Mouse (Mus musculus): ENCODE measurements around the gene Tigd2. TPM values are rescaled to one million over a fixed set of nuclear protein-coding genes. Genes with fewer than 3 reads are reported as not detected.

The Tigd2 gene
- 12.6 and 13.6 TPM in 2 replicates for polyA plus RNA-seq (2012; ENCODE audit: insufficient read depth, insufficient read length, missing spikeins)

DNA sequence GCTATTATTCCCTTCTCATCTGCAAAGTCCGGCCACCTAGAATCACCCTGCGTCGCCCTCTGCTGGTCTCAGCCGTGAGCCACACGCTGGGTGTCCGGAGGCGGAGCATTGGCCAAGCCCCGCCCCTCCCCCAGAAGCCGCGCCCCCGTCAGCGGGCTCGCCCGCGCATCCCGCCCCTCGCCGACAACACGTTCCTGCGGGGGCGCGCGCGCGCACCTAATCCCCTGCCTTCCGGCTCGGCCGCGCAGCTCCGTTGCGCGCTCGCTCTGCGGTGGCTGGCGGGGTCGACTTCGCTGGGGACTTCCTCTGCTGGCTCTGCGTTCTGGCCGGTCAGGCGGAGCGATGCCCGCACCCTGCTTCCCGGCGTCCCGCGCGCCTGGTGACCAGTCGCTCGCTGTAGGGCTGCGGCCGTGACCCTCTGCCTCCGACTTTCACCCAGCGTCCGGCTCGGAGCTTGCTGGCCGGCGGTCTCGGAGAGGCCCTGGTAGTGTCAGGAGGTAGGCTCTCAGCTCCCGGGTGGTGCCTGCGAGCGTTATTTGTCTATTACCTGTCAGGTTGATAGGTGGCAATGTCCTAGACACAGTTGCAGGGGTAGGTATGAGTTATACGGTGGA lies at the start of gene Tigd2:
TSS of gene Tigd2 (plus strand) at position 186 of the 614 bp plus-strand sequence.
- Histone ChIP-seq H3K4me1 (ENCODE audit: control insufficient read depth, insufficient read depth, low read length) (peaks cover 14% of the 10 kb centered on the region), H3K4me3 (ENCODE audit: insufficient read depth, low read length) (peak within 1 kb of the TSS; percentile 76), H3K27ac (ENCODE audit: insufficient read depth, low read depth, low read length) (peak within 1 kb of the TSS; percentile 66)
- TF ChIP-seq CTCF (IDR thresholded peaks at IDR 0.05; ENCODE audit: low read depth, low read length) (peak; percentile 56; the same call in 1 of the 2 replicates), POLR2A (IDR thresholded peaks at IDR 0.05; ENCODE audit: borderline replicate concordance, low read depth, low read length) (no peak)

DNA sequence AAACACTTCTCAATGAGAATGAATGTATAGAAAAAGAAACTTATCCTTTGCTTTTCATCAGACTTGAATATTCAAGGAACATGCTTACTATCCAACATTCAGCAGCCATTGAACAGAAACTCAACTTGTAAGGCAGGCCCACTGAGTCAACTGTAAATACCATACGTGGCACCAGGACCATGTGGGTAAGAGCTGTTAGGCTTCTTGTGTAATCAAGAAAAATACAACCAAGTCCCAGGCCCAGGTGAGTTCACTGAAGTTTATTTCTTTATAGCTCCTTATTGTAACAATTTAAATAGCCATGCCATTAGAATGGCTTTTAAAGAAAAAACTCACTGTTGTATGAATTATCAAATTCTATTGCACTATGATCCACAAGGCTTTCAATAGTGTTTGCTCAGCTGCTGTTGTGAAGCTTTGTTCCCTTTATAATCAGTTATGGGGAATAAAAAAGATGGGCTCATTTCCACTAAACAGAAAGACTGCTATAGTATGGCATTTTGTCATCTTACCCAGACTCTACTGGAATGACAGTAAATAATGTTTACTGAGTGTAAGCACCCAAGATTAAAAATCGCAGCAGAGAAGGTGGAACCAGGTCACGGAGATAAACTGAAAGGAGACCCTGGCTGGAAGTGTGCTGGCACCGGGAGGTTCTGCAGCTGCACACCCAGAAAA lies 46.7 kb upstream of the Tigd2 start:
- Histone ChIP-seq H3K4me1 (ENCODE audit: control insufficient read depth, insufficient read depth, low read length) (no peaks in the 10 kb centered on the region), H3K4me3 (ENCODE audit: insufficient read depth, low read length) (no peak overlapping the region), H3K27ac (ENCODE audit: insufficient read depth, low read depth, low read length) (no peak overlapping the region)
- TF ChIP-seq CTCF (IDR thresholded peaks at IDR 0.05; ENCODE audit: low read depth, low read length) (no peak), POLR2A (IDR thresholded peaks at IDR 0.05; ENCODE audit: borderline replicate concordance, low read depth, low read length) (no peak)

DNA sequence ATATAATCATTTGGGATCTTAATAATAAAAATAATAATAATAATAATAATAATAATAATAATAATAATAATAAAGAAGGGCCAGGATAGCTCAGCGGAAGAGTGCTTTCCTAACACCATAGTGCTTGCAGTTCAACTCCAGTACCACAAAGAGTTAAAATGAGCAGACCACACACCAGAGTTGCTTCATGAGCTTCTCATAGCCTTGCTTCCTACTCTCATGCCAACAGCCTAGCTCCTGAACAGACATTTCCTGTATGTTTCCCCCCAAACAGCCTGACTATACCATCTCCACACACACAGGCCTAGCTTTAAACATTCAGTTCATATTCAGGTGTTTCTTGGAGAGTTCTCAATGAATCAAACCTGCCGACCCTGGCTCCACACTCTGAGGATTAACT lies 45.8 kb upstream of the Tigd2 start:
- H3K4me3 ChIP-seq (ENCODE audit: insufficient read depth, low read length) = no peak overlapping the region
- TF ChIP-seq CTCF (IDR thresholded peaks at IDR 0.05; ENCODE audit: low read depth, low read length) = no peak
- no peak for TF ChIP-seq POLR2A (IDR thresholded peaks at IDR 0.05; ENCODE audit: borderline replicate concordance, low read depth, low read length)
- no peak overlapping the region for H3K27ac ChIP-seq (ENCODE audit: insufficient read depth, low read depth, low read length)
- no peaks in the 10 kb centered on the region for H3K4me1 ChIP-seq (ENCODE audit: control insufficient read depth, insufficient read depth, low read length)

DNA sequence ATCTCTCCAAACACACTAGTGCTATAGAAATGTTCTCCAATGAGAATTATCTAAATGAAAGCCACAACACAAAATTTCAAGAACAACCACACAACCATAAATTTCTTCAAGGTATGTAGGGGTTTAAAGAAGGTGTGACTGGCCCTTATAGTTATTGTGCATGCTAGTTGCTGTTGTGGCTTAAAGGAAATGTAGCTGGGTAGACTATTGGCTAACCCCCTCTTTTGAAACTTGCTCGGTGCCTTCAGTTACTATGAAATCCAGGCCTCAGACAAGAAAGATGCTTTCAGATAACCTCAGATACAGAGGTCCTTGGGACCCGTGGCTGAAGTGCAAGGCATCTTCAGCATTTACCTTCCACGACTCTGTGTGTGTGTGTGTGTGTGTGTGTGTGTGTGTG lies 45.3 kb upstream of the Tigd2 start:
- Histone ChIP-seq H3K4me3 (ENCODE audit: insufficient read depth, low read length) (no peak overlapping the region), H3K27ac (ENCODE audit: insufficient read depth, low read depth, low read length) (no peak overlapping the region), H3K4me1 (ENCODE audit: control insufficient read depth, insufficient read depth, low read length) (no peaks in the 10 kb centered on the region)
- TF ChIP-seq CTCF (IDR thresholded peaks at IDR 0.05; ENCODE audit: low read depth, low read length) (no peak), POLR2A (IDR thresholded peaks at IDR 0.05; ENCODE audit: borderline replicate concordance, low read depth, low read length) (no peak)

DNA sequence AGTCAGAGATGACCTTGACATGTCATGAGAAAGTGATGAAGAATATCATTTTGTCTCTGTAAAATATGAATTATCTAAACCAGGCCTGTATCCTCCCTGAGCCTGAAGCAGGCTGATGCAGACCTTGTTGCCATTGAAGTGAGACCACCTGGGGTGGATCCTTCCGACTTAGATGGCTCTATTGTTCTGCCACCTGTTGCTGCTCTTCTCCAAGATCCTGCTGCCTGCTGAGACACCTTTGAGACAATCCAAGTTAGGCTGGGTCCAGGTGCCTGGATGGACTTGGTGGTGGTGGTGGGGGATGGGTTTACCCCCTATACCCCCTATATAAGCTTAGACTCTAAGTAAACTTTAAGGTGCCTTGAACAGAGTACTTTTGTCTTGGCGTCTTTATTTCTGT lies 39.7 kb upstream of the Tigd2 start:
- TF ChIP-seq POLR2A (IDR thresholded peaks at IDR 0.05; ENCODE audit: borderline replicate concordance, low read depth, low read length) (no peak), CTCF (IDR thresholded peaks at IDR 0.05; ENCODE audit: low read depth, low read length) (no peak)
- H3K4me3 ChIP-seq (ENCODE audit: insufficient read depth, low read length) = no peak overlapping the region
- H3K4me1 ChIP-seq (ENCODE audit: control insufficient read depth, insufficient read depth, low read length) = no peaks in the 10 kb centered on the region
- H3K27ac ChIP-seq (ENCODE audit: insufficient read depth, low read depth, low read length) = no peak overlapping the region

DNA sequence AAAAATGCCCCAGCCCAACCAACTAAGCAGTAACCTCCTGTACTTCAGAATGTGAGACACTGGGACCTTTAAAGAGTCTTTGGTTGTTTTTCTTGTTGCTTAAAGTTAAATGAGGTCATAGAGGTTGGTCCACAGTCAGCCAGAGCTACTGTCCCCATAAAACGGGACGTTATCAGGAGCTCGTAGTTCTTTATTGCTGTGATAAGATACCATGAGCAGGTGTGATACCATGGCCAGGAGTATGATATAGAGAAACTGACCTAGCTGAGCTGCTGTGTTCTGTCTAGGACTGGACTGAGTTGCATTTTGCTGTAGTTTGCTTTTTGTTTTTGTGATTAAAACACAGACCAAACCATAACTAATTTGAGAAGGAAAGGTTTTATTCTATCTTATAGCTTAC lies 37.4 kb upstream of the Tigd2 start:
- TF ChIP-seq POLR2A (IDR thresholded peaks at IDR 0.05; ENCODE audit: borderline replicate concordance, low read depth, low read length) = no peak

DNA sequence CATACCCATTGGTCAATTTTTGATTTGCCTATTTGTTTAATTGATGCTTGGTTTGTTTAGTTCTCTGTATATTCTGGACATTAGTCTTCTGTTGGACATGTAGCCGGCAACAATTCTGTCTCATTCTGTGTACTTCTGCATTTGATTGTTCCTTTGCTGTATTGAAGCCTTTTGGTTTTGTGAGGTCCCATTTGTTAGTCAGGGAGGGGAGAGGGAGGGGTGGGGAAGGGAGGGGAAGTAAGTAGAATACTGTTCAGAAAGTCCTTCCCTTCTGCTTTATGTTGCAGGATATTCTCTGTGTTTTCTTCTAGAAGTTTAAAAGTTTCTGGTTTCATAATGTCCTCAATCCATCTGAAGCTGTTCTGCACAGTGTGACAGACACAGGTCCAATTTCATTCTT lies 34.7 kb upstream of the Tigd2 start:
- TF ChIP-seq POLR2A (IDR thresholded peaks at IDR 0.05; ENCODE audit: borderline replicate concordance, low read depth, low read length) = no peak
- TF ChIP-seq CTCF (IDR thresholded peaks at IDR 0.05; ENCODE audit: low read depth, low read length) = no peak
- Histone ChIP-seq H3K27ac (ENCODE audit: insufficient read depth, low read depth, low read length) (no peak overlapping the region), H3K4me3 (ENCODE audit: insufficient read depth, low read length) (no peak overlapping the region), H3K4me1 (ENCODE audit: control insufficient read depth, insufficient read depth, low read length) (no peaks in the 10 kb centered on the region)

More for the DNA sequence above, 37.4 kb upstream of the Tigd2 start:
- H3K4me1 ChIP-seq (ENCODE audit: control insufficient read depth, insufficient read depth, low read length) = no peaks in the 10 kb centered on the region
- no peak overlapping the region for H3K4me3 ChIP-seq (ENCODE audit: insufficient read depth, low read length)
- H3K27ac ChIP-seq (ENCODE audit: insufficient read depth, low read depth, low read length) = no peak overlapping the region

DNA sequence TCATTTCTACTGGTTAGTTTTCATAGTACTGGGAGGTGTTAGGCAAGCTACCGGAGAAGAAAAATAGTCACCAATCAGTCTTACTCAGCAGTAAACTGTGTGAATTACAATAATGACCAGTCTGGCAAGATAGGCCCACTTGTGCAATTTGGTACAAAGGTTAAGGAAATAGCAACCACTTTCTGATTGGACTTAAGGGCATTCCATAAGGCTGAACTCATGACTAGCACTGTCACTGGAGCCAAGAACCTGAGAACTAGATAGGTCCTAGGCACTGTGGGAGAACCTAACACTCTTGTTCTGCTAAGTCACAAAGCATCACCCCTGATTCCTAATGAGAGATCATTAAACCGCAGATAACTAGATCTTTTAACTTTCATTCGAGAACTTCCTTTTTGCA lies 30.6 kb upstream of the Tigd2 start:
- Histone ChIP-seq H3K4me1 (ENCODE audit: control insufficient read depth, insufficient read depth, low read length) (no peaks in the 10 kb centered on the region), H3K27ac (ENCODE audit: insufficient read depth, low read depth, low read length) (no peak overlapping the region), H3K4me3 (ENCODE audit: insufficient read depth, low read length) (no peak overlapping the region)
- TF ChIP-seq CTCF (IDR thresholded peaks at IDR 0.05; ENCODE audit: low read depth, low read length) (no peak), POLR2A (IDR thresholded peaks at IDR 0.05; ENCODE audit: borderline replicate concordance, low read depth, low read length) (no peak)

DNA sequence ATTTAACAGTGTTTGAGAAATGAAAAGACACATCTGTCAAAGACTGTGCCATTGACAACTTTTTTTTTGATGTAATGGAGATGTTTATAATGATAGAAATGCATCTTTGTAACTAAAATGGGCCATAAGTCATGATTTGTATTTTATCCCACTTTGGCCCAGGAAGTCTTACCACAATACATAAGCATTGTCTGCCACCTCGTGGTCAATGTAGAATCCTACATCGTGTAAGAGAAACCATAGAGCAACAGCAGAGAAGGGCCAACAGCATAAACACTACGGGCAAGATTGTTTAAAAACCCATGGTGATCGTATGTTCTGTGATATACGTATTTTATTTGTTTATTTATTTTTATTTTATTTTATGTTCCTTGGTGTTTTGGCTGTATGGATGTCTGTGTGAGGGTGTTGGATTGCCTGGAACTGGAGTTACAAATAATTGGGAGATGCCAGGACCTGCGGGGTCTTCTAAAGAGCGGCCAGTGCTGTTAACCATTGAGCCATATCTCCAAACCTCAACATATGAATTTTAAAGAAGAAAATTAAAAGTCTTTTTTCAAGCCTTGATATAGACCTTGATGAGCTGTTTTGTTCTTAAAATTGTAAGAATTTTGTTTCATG lies 28.2 kb upstream of the Tigd2 start:
- Histone ChIP-seq H3K4me3 (ENCODE audit: insufficient read depth, low read length) (no peak overlapping the region), H3K27ac (ENCODE audit: insufficient read depth, low read depth, low read length) (no peak overlapping the region), H3K4me1 (ENCODE audit: control insufficient read depth, insufficient read depth, low read length) (peaks cover 5% of the 10 kb centered on the region)
- no peak for TF ChIP-seq POLR2A (IDR thresholded peaks at IDR 0.05; ENCODE audit: borderline replicate concordance, low read depth, low read length)
- no peak for TF ChIP-seq CTCF (IDR thresholded peaks at IDR 0.05; ENCODE audit: low read depth, low read length)
